Mouse (Mus musculus): ENCODE measurements around the gene 1110059E24Rik. TPM values are rescaled to one million over a fixed set of nuclear protein-coding genes. Genes with fewer than 3 reads are reported as not detected.
"Not testable (repeated sequence)": the region's sequence is repeated elsewhere in the genome, so short reads cannot be mapped to it uniquely, and the experiment has no call there.

The 1110059E24Rik gene
- polyA plus RNA-seq, 1 experiment from 2014 or later = 79.6 TPM

- Histone ChIP-seq H3K9me3 (ENCODE audit: control insufficient read depth, low read length) (no peaks in the 10 kb centered on the region), H3K4me3 (ENCODE audit: low read depth, low read length) (no peak overlapping the region), H3K36me3 (ENCODE audit: control insufficient read depth, insufficient read depth, low read length) (no peaks in the 10 kb centered on the region), H3K27me3 (ENCODE audit: control insufficient read depth, insufficient read depth, low read length) (no peaks in the 10 kb centered on the region), H3K4me2 (no peak overlapping the region), H3K4me1 (ENCODE audit: control insufficient read depth, insufficient read depth, low read length) (no peaks in the 10 kb centered on the region), H3K27ac (ENCODE audit: low read depth, low read length) (no peak overlapping the region; the same call in 1 of the 2 replicates), H3K9ac (ENCODE audit: low read length) (no peak overlapping the region)
- peak; percentile 35; the same call in 1 of the 2 replicates for ATAC-seq (ENCODE audit: low FRiP score)
- no peak for DNase-seq (ENCODE audit: low spot score, missing footprints)
- WGBS = 60% methylated on average over 1 of the region's 1 CpGs
Measured at GRCm38 (mm10) chr19:21629501-21629900, 23.3 kb downstream of the 1110059E24Rik start.

- no peaks in the 10 kb centered on the region for H3K9me3 ChIP-seq (ENCODE audit: control insufficient read depth, low read length)
- no peaks in the 10 kb centered on the region for H3K27me3 ChIP-seq (ENCODE audit: control insufficient read depth, insufficient read depth, low read length)
- no peak overlapping the region for H3K4me2 ChIP-seq
- DNase-seq (ENCODE audit: low spot score, missing footprints) = no peak
- H3K9ac ChIP-seq (ENCODE audit: low read length) = no peak overlapping the region
- no peaks in the 10 kb centered on the region for H3K4me1 ChIP-seq (ENCODE audit: control insufficient read depth, insufficient read depth, low read length)
- no peak for ATAC-seq (ENCODE audit: low FRiP score)
- no peak overlapping the region for H3K4me3 ChIP-seq (ENCODE audit: low read depth, low read length)
- no peaks in the 10 kb centered on the region for H3K36me3 ChIP-seq (ENCODE audit: control insufficient read depth, insufficient read depth, low read length)
- H3K27ac ChIP-seq (ENCODE audit: low read depth, low read length) = no peak overlapping the region
- WGBS = 84% methylated on average over 1 of the region's 1 CpGs
Measured at GRCm38 (mm10) chr19:21629030-21629429, 23.7 kb downstream of the 1110059E24Rik start.

- not testable (repeated sequence) for H3K9ac ChIP-seq (ENCODE audit: low read length); H3K27me3 ChIP-seq (ENCODE audit: control insufficient read depth, insufficient read depth, low read length); H3K4me3 ChIP-seq (ENCODE audit: low read depth, low read length); H3K4me1 ChIP-seq (ENCODE audit: control insufficient read depth, insufficient read depth, low read length); H3K9me3 ChIP-seq (ENCODE audit: control insufficient read depth, low read length); H3K36me3 ChIP-seq (ENCODE audit: control insufficient read depth, insufficient read depth, low read length); ATAC-seq (ENCODE audit: low FRiP score); DNase-seq (ENCODE audit: low spot score, missing footprints); H3K27ac ChIP-seq (ENCODE audit: low read depth, low read length); H3K4me2 ChIP-seq
- WGBS = 74% methylated on average over 8 of the region's 11 CpGs
Measured at GRCm38 (mm10) chr19:21628440-21628839, 24.3 kb downstream of the 1110059E24Rik start.

GRCm38 (mm10) chr19:21626271-21626988 lies 26.3 kb downstream of the 1110059E24Rik start:
- Histone ChIP-seq H3K4me3 (ENCODE audit: low read depth, low read length) (no peak overlapping the region), H3K9ac (ENCODE audit: low read length) (no peak overlapping the region), H3K36me3 (ENCODE audit: control insufficient read depth, insufficient read depth, low read length) (no peaks in the 10 kb centered on the region), H3K4me1 (ENCODE audit: control insufficient read depth, insufficient read depth, low read length) (no peaks in the 10 kb centered on the region), H3K27ac (ENCODE audit: low read depth, low read length) (no peak overlapping the region), H3K9me3 (ENCODE audit: control insufficient read depth, low read length) (no peaks in the 10 kb centered on the region), H3K4me2 (no peak overlapping the region), H3K27me3 (ENCODE audit: control insufficient read depth, insufficient read depth, low read length) (no peaks in the 10 kb centered on the region)
- WGBS = 87% methylated on average over 6 of the region's 6 CpGs
- DNase-seq (ENCODE audit: low spot score, missing footprints) = no peak
- no peak for ATAC-seq (ENCODE audit: low FRiP score)

- H3K9me3 ChIP-seq (ENCODE audit: control insufficient read depth, low read length) = no peaks in the 10 kb centered on the region
- H3K4me2 ChIP-seq = no peak overlapping the region
- H3K9ac ChIP-seq (ENCODE audit: low read length) = no peak overlapping the region
- H3K4me1 ChIP-seq (ENCODE audit: control insufficient read depth, insufficient read depth, low read length) = no peaks in the 10 kb centered on the region
- no peak overlapping the region for H3K4me3 ChIP-seq (ENCODE audit: low read depth, low read length)
- 94% methylated on average over 4 of the region's 4 CpGs for WGBS
- H3K36me3 ChIP-seq (ENCODE audit: control insufficient read depth, insufficient read depth, low read length) = no peaks in the 10 kb centered on the region
- DNase-seq (ENCODE audit: low spot score, missing footprints) = no peak
- H3K27ac ChIP-seq (ENCODE audit: low read depth, low read length) = no peak overlapping the region
- H3K27me3 ChIP-seq (ENCODE audit: control insufficient read depth, insufficient read depth, low read length) = no peaks in the 10 kb centered on the region
- no peak for ATAC-seq (ENCODE audit: low FRiP score)
Measured at GRCm38 (mm10) chr19:21624148-21624535, 28.6 kb downstream of the 1110059E24Rik start.

GRCm38 (mm10) chr19:21623410-21624147 lies 29.2 kb downstream of the 1110059E24Rik start:
- H3K9me3 ChIP-seq (ENCODE audit: control insufficient read depth, low read length) = no peaks in the 10 kb centered on the region
- ATAC-seq (ENCODE audit: low FRiP score) = no peak
- no peaks in the 10 kb centered on the region for H3K27me3 ChIP-seq (ENCODE audit: control insufficient read depth, insufficient read depth, low read length)

GRCm38 (mm10) chr19:21615801-21616200 lies 37.0 kb downstream of the 1110059E24Rik start:
- H3K9me3 ChIP-seq (ENCODE audit: control insufficient read depth, low read length) = no peaks in the 10 kb centered on the region
- DNase-seq (ENCODE audit: low spot score, missing footprints) (no peak), ATAC-seq (ENCODE audit: low FRiP score) (no peak)
- no peak overlapping the region for H3K4me3 ChIP-seq (ENCODE audit: low read depth, low read length)
- H3K4me2 ChIP-seq = no peak overlapping the region
- H3K36me3 ChIP-seq (ENCODE audit: control insufficient read depth, insufficient read depth, low read length) = no peaks in the 10 kb centered on the region
- H3K9ac ChIP-seq (ENCODE audit: low read length) = no peak overlapping the region
- peaks cover 9% of the 10 kb centered on the region for H3K4me1 ChIP-seq (ENCODE audit: control insufficient read depth, insufficient read depth, low read length)
- WGBS = 94% methylated on average over 3 of the region's 3 CpGs
- H3K27ac ChIP-seq (ENCODE audit: low read depth, low read length) = no peak overlapping the region
- no peaks in the 10 kb centered on the region for H3K27me3 ChIP-seq (ENCODE audit: control insufficient read depth, insufficient read depth, low read length)

More at GRCm38 (mm10) chr19:21623410-21624147, 29.2 kb downstream of the 1110059E24Rik start:
- Histone ChIP-seq H3K4me1 (ENCODE audit: control insufficient read depth, insufficient read depth, low read length) (no peaks in the 10 kb centered on the region), H3K4me3 (ENCODE audit: low read depth, low read length) (no peak overlapping the region), H3K4me2 (no peak overlapping the region), H3K9ac (ENCODE audit: low read length) (no peak overlapping the region), H3K36me3 (ENCODE audit: control insufficient read depth, insufficient read depth, low read length) (no peaks in the 10 kb centered on the region), H3K27ac (ENCODE audit: low read depth, low read length) (no peak overlapping the region)
- WGBS = 90% methylated on average over 3 of the region's 3 CpGs
- no peak for DNase-seq (ENCODE audit: low spot score, missing footprints)

- H3K4me3 ChIP-seq (ENCODE audit: low read depth, low read length) = no peak overlapping the region
- H3K36me3 ChIP-seq (ENCODE audit: control insufficient read depth, insufficient read depth, low read length) = no peaks in the 10 kb centered on the region
- DNase-seq (ENCODE audit: low spot score, missing footprints) (peak; percentile 85), ATAC-seq (ENCODE audit: low FRiP score) (peak; percentile 58; the same call in 1 of the 2 replicates)
- H3K4me2 ChIP-seq = no peak overlapping the region
- no peak overlapping the region for H3K27ac ChIP-seq (ENCODE audit: low read depth, low read length)
- no peaks in the 10 kb centered on the region for H3K27me3 ChIP-seq (ENCODE audit: control insufficient read depth, insufficient read depth, low read length)
- no peaks in the 10 kb centered on the region for H3K9me3 ChIP-seq (ENCODE audit: control insufficient read depth, low read length)
- H3K4me1 ChIP-seq (ENCODE audit: control insufficient read depth, insufficient read depth, low read length) = peaks cover 9% of the 10 kb centered on the region
- no peak overlapping the region for H3K9ac ChIP-seq (ENCODE audit: low read length)
- 64% methylated on average over 9 of the region's 9 CpGs for WGBS
Measured at GRCm38 (mm10) chr19:21611725-21612575, 40.8 kb downstream of the 1110059E24Rik start.

Data from midbrain, embryonic 11.5 days (tissue).